Mouse (Mus musculus) megakaryocyte, embryonic 14.5 days (primary cell): ENCODE data around the gene Scube2. TPM values are rescaled to one million over a fixed set of nuclear protein-coding genes. Genes with fewer than 3 reads are reported as not detected.

Experiments
- H3K27me3 ChIP-seq: replicated peaks from 2 replicates; pipeline ENCODE3; 2012; ENCODE audit warnings: inconsistent platforms
- H3K36me3 ChIP-seq: replicated peaks from 2 replicates; pipeline ENCODE3; 2012; ENCODE audit warnings: low read length, inconsistent platforms, mixed read lengths
- H3K4me1 ChIP-seq: 2 replicates; pipeline ENCODE4 v1.6.1; 2012; ENCODE audit warnings: inconsistent platforms
- H3K4me3 ChIP-seq: replicated peaks from 2 replicates; pipeline ENCODE3; 2012; ENCODE audit warnings: moderate library complexity, mild to moderate bottlenecking, inconsistent platforms
- H3K9me3 ChIP-seq: 2 replicates; pipeline ENCODE4 v1.6.1; 2012; ENCODE audit warnings: inconsistent platforms
- FLI1 ChIP-seq: IDR thresholded peaks from 2 replicates; pipeline ENCODE4 v1.6.1; 2012; ENCODE audit warnings: low read length, inconsistent platforms, mixed read lengths
- GATA1 ChIP-seq: IDR thresholded peaks from 3 replicates; pipeline ENCODE4 v1.6.1; 2012; ENCODE audit warnings: mixed read lengths, low read length, inconsistent platforms, borderline replicate concordance
- polyA plus RNA-seq: library from polyadenylated mRNA; stranded (reverse); fragments of >175 nt; gene quantifications from 2 replicates; pipeline ENCODE4 v1.2.3, GENCODE M21; 2012; ENCODE audit warnings: low replicate concordance; ENCODE audit not compliant: insufficient read depth

Gene Scube2
- polyA plus RNA-seq, 1 experiment = not detected

DNA sequence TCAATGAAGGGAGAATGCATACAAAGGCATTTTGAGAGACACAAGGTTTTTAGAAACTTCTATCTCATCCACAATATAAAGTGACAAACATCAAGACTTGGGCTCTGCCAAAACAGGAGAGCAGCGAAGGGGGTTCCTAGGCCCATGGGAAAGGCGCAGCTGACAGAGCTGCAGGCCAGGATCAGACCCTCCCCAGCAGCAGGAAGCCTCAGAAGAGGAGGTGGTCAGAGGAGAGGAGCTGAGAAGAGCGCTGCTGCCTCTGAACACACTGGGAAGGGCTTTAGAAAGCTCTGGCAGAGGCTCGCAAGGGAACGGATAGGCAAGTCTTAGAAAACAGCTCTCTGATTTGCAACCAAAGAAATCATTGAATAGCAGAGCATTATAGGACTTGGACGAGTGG is 24.4 kb downstream of the Scube2 start:
- Histone ChIP-seq H3K4me1 (no peaks in the 10 kb centered on the region), H3K27me3 (peaks cover 37% of the 10 kb centered on the region), H3K4me3 (no peak overlapping the region), H3K9me3 (0 out of 2 replicates have a peak, but pooled peaks cover 2% of the 10 kb centered on the region), H3K36me3 (no peaks in the 10 kb centered on the region)
- TF ChIP-seq GATA1 = no peak
- no peak for TF ChIP-seq FLI1

DNA sequence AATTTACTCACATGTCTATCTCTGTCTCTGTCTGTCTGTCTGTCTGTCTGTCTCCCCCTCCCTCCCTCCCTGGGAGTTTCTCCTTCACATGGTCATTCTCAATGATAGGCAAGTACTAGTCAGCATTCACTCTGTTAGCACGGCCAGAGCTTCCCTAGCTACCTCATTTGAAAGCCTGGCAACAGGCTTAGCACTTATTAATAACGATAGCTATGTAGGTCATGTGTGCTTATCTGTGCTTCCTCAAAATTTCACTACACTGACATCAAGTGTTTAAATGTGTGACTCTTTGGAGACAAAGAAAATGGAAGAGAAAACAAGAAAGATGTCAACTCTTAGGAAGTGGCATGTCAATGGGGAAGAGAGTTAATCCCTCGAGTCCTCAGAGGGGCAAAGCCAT is 26.9 kb downstream of the Scube2 start:
- peaks cover 43% of the 10 kb centered on the region for H3K27me3 ChIP-seq
- H3K9me3 ChIP-seq = no peaks in the 10 kb centered on the region
- H3K4me1 ChIP-seq = no peaks in the 10 kb centered on the region
- no peak overlapping the region for H3K4me3 ChIP-seq
- TF ChIP-seq FLI1 (no peak), GATA1 (no peak)
- no peaks in the 10 kb centered on the region for H3K36me3 ChIP-seq

DNA sequence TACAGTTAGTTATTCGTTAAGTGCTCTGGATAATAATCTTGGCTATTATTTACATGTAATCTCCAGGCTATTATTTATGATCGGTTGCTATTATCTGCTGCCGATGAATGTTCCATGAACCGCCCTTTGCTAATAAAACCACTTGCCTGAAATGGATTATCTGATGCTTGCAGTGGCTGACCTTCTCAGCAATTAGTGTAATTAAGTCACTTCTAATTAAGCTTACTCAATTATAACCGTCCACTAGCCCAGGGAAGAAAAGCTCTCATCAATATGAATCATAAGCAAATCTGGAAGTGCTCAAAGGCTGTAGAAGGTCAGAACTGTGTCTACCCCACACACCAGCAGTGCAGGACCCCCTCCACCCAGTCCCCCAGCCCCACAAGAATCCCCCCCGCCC is 27.8 kb downstream of the Scube2 start:
- no peak for TF ChIP-seq GATA1
- TF ChIP-seq FLI1 = no peak
- Histone ChIP-seq H3K4me3 (no peak overlapping the region), H3K4me1 (no peaks in the 10 kb centered on the region), H3K27me3 (peaks cover 41% of the 10 kb centered on the region), H3K9me3 (no peaks in the 10 kb centered on the region), H3K36me3 (no peaks in the 10 kb centered on the region)

DNA sequence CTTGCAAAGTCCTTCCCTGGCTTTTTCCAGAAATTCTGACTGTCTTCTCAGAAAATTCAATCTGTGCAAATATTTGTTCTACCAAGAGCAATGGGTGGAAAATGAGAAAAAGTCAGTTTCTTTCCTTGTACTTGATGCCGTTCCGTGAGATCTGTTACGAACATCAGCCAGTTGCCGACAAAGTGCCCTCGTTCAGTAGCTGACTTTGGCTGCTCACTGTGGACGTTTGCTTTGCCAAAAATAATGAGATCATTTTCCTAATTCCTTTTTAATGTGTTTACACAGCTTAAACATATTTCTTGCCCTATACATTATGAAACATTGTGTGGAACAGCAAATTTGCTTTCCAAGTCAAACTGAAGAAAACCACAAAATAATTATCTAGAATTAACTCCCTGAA is 30.6 kb downstream of the Scube2 start:
- H3K9me3 ChIP-seq = no peaks in the 10 kb centered on the region
- H3K36me3 ChIP-seq = no peaks in the 10 kb centered on the region
- TF ChIP-seq FLI1 = no peak
- no peak for TF ChIP-seq GATA1
- peaks cover 49% of the 10 kb centered on the region for H3K27me3 ChIP-seq
- no peak overlapping the region for H3K4me3 ChIP-seq
- no peaks in the 10 kb centered on the region for H3K4me1 ChIP-seq

DNA sequence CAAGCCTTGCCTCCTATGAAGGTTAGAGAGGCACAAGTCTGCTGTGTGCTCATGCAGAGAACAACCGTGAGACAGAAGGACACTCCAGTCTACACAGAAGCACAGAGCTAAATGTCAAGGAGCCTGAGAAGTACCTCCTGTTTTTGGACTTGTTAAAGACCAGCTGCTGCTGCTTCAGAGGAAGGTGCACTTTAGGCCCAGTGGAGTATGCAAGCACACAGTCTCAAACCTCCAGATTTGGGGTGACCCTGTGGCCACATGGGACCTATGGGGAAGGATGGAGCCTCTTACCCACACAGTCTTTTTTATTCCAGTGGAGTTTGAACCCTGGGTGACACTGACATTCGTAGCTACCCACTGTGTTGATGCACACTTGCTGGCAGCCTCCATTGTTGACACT is 34.1 kb downstream of the Scube2 start:
- Histone ChIP-seq H3K36me3 (no peaks in the 10 kb centered on the region), H3K9me3 (no peaks in the 10 kb centered on the region), H3K27me3 (peaks cover 46% of the 10 kb centered on the region), H3K4me1 (no peaks in the 10 kb centered on the region), H3K4me3 (no peak overlapping the region)
- TF ChIP-seq GATA1 = no peak
- no peak for TF ChIP-seq FLI1

DNA sequence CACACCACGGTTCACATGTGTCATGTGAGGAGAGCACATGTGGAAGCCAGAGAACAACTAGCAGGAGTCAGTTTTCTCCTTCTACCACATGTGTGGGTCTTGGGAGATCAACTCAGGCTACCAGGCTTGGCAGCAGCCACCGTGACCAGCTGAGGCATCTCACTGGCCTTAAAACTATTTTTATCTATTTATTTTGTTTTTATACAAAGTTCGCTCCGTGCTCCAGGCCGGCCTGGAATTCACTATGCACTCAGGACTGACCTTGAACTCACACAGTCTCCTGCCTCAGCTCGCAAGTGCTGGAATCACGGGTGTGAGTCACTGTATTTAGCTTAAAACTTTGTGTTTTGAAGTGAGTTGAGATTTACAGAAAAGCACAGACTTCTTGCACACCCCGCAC is 38.6 kb downstream of the Scube2 start:
- Histone ChIP-seq H3K27me3 (peaks cover 49% of the 10 kb centered on the region), H3K9me3 (no peaks in the 10 kb centered on the region), H3K4me3 (no peak overlapping the region), H3K36me3 (no peaks in the 10 kb centered on the region), H3K4me1 (no peaks in the 10 kb centered on the region)
- no peak for TF ChIP-seq FLI1
- no peak for TF ChIP-seq GATA1

DNA sequence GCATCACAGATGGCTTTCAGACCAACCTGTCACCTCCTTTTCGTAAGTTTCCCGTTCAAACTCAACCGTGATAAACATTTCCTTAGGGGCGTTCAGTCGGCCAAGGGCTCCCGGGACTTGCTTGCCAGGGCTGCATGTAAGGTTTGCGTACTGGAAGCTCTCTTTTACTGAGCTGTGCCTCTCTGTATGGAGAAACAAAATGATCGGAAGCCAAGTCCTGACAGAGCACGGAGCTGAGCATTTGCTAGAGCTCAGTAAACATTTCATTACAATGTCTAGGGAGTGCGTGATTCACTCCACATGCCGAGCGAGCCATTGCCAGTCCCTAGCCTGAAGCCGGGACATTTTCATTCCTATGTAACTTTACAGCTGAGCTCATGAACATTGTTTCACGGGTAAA is 40.2 kb downstream of the Scube2 start:
- no peaks in the 10 kb centered on the region for H3K4me1 ChIP-seq
- H3K9me3 ChIP-seq = no peaks in the 10 kb centered on the region
- H3K27me3 ChIP-seq = peaks cover 42% of the 10 kb centered on the region
- H3K4me3 ChIP-seq = no peak overlapping the region
- no peaks in the 10 kb centered on the region for H3K36me3 ChIP-seq
- no peak for TF ChIP-seq GATA1
- no peak for TF ChIP-seq FLI1

DNA sequence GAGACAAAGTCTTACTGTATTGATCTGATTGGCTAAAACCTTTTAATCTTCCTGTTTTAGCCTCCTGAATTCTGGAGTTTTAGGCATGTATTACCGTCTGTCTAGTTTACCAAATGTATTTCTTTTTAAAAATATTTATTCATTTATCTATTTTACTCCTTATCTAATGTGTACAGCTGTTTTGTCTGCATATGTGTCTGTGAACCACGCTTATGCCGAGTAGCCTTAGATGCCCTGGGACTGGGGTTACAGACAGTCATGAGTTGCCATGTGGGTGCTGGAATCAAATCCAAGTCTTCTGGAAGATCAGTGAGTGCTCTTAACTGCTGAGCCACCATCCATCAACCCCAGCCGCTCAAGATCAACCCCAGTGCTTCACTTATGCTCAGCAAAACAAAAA is 46.9 kb downstream of the Scube2 start:
- no peak for TF ChIP-seq GATA1
- no peak for TF ChIP-seq FLI1
- Histone ChIP-seq H3K4me1 (no peaks in the 10 kb centered on the region), H3K9me3 (no peaks in the 10 kb centered on the region), H3K4me3 (no peak overlapping the region), H3K36me3 (no peaks in the 10 kb centered on the region), H3K27me3 (peaks cover 34% of the 10 kb centered on the region)

DNA sequence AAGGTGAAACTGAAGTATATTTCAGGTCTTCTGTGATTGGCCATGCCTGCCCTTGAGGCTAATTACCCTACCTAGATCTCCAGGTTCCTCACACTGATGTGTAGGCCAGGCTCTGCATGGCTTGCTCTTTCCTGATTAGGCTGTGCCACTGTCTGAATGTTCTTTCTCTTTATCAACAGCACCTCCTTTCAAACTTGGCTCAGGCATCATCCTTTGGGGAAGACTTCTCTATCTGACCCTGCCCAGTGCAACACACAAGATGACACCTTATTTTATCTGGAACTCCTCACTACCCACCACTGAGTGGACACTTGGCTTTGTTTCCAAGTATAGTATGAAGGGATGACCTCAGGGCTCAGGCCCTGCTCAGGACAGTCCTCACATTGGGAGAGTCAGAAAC is 47.5 kb downstream of the Scube2 start:
- TF ChIP-seq GATA1 (no peak), FLI1 (no peak)

DNA sequence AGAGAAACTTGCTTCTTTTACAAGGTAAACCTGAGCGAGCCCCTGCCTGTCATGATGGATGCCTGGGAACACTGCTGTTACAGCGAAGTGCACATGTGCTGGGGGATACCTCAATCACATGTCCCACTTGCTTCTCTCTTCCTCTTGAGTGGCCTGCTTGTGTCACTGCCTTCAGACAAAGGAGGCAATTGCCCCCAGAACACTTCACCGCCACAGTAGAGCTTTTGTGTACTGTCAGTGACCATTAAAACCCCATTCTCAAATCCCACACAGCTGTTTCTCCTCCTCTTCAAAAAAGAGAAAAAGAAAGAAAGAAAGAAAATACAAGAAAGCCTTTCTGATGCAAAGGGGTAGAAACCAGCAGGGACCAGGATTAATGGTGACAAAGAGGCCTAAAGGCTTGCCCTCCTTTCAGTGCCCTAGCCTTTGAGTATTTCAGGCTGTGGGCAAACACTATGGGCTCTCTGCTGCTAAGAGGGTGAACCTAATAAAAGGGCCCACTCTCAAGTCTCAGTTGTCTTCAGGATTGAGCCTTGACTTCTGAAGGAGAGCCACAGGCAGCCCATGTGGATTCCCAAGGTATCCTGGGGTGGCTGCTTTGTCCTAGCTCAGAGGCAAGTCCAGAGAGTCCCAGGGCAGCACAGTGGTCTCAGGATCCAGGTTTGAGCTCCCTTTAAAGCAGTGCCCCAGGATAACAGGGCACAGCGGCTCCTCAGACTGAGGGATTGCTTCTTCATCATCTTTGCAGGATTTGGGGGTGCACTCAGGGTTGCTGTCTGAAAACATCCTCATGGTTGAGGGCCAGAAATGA is 51.9 kb downstream of the Scube2 start:
- H3K36me3 ChIP-seq = no peaks in the 10 kb centered on the region
- H3K4me3 ChIP-seq = no peak overlapping the region
- H3K27me3 ChIP-seq = peaks cover 59% of the 10 kb centered on the region
- no peak for TF ChIP-seq FLI1
- no peak for TF ChIP-seq GATA1
- no peaks in the 10 kb centered on the region for H3K4me1 ChIP-seq
- no peaks in the 10 kb centered on the region for H3K9me3 ChIP-seq

More for the DNA sequence above, 47.5 kb downstream of the Scube2 start:
- Histone ChIP-seq H3K4me3 (no peak overlapping the region), H3K9me3 (no peaks in the 10 kb centered on the region), H3K27me3 (peaks cover 36% of the 10 kb centered on the region), H3K4me1 (no peaks in the 10 kb centered on the region), H3K36me3 (no peaks in the 10 kb centered on the region)
